Mouse (Mus musculus): Measurements from ENCODE around the gene Adm2. TPM values are rescaled to one million over a fixed set of nuclear protein-coding genes. Genes with fewer than 3 reads are reported as not detected.
A peak's percentile ranks its signal among the peaks of the same experiment; 100 is the strongest.

Gene Adm2
- polyA plus RNA-seq, 1 experiment, result not detected

DNA sequence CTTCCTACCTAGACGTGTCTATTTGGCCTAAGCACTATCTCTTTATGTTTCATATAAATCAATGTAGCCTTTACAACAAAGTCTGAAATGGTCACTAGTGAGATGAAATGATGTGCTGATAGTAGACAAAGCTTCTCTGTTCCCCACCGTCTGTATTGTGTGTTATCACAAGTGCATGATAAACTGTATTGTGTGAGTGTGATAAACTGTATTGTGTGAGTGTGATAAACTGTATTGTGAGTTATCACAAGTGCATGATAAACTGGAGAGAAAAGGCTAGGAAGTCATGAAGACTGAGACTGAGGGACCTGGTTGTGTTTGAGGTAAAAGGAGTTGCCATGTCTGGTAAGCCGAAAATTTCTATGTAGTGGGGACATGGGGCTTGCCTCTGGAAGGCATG is 36.3 kb downstream of the Adm2 start:
- H3K4me1 ChIP-seq (ENCODE audit: control insufficient read depth, insufficient read depth, insufficient read length, low read length), result peaks cover 11% of the 10 kb centered on the region
- no peak overlapping the region for H3K27ac ChIP-seq (replicated peaks; ENCODE audit: low read depth, low read length)
- no peak overlapping the region for H3K4me3 ChIP-seq (ENCODE audit: insufficient read depth, low read depth, low read length)

DNA sequence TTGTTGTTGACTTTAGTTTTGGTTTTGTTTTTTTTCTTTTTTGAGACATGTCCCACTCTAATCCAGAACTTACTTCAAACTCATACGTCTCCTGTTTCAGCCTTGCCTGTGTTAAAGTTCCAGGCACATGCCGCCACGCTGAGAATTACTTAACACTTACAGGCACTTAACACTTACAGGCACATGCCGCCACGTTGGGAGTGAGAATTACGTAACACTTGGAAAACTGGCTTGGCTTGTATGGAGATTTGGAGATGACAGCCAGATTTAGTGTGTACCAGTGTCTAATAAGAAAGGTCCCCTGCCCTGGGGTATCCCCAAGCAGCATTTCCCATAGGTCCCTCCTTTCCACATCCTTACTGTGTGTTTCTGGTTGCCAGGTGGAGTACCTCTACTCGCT is 40.5 kb downstream of the Adm2 start:
- Histone ChIP-seq H3K27ac (replicated peaks; ENCODE audit: low read depth, low read length) (no peak overlapping the region), H3K4me1 (ENCODE audit: control insufficient read depth, insufficient read depth, insufficient read length, low read length) (peaks cover 2% of the 10 kb centered on the region; the same call in 1 of the 2 replicates), H3K4me3 (ENCODE audit: insufficient read depth, low read depth, low read length) (no peak overlapping the region)

DNA sequence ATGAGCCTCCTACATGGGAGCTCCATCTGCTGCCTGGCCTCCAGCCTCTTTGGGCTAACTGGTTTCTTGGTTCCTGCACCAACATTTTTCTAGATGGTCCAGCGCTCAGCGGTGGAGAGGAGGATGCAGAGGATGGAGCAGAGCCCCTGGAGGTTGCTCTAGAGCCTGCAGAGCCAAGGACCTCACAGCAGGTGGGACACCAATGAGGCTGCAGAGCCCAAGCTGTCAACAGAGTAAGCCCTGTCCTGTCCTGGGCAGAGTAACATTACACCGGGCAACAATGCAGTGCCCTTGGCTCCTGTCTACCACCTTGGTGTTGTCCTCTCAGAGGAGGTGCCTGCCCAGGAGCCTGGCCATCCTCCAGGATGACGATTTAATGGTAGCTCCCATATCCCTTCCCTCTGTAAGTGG is 42.6 kb downstream of the Adm2 start:
- no peak overlapping the region for H3K4me3 ChIP-seq (ENCODE audit: insufficient read depth, low read depth, low read length)
- H3K27ac ChIP-seq (replicated peaks; ENCODE audit: low read depth, low read length), result no peak overlapping the region
- no peaks in the 10 kb centered on the region for H3K4me1 ChIP-seq (ENCODE audit: control insufficient read depth, insufficient read depth, insufficient read length, low read length)

DNA sequence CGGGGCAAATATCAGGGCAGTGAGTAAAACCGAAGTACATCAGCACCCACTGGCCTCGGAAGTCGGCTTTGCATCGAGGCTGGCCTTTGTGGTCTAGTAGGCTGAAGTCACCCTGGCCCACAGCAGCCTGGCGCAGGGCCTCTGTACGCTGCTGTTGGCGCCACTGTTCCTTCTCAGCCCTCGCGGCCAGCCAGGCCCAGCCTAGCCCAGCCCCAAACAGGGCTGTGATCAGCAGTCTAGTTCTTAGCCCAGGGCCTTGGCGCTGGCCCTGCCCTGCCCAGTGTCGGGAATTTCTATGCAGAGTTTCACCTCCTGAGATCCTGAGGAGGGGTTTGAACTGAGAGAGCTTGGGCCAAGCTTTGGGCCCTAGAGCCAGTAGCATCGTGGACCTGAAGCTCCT is 49.5 kb downstream of the Adm2 start:
- H3K4me3 ChIP-seq (ENCODE audit: insufficient read depth, low read depth, low read length), result no peak overlapping the region
- H3K27ac ChIP-seq (replicated peaks; ENCODE audit: low read depth, low read length), result no peak overlapping the region
- peaks cover 6% of the 10 kb centered on the region; the same call in 1 of the 2 replicates for H3K4me1 ChIP-seq (ENCODE audit: control insufficient read depth, insufficient read depth, insufficient read length, low read length)

DNA sequence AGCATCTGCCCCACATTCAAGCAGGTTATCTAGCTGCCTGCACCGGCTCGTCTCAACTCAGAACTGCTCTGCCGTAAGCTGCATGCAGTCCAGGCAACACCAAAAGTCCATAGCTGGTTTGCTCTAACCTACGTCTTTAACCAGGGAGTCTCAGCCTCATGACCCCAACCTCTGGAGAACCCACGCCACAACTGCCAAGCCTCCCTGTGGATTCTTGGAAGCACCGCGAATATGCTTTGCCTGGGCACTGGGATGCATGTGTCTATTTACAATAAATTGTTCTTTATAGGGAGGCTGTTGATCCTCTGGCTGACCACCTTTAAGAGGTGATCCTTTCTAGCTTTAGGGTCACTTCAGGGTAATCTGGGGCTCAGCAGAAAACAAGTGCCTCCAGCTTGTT is 50.0 kb downstream of the Adm2 start:
- Histone ChIP-seq H3K4me3 (ENCODE audit: insufficient read depth, low read depth, low read length) (peak overlapping the region; percentile 87), H3K27ac (replicated peaks; ENCODE audit: low read depth, low read length) (no peak overlapping the region; the same call in 1 of the 2 replicates)

DNA sequence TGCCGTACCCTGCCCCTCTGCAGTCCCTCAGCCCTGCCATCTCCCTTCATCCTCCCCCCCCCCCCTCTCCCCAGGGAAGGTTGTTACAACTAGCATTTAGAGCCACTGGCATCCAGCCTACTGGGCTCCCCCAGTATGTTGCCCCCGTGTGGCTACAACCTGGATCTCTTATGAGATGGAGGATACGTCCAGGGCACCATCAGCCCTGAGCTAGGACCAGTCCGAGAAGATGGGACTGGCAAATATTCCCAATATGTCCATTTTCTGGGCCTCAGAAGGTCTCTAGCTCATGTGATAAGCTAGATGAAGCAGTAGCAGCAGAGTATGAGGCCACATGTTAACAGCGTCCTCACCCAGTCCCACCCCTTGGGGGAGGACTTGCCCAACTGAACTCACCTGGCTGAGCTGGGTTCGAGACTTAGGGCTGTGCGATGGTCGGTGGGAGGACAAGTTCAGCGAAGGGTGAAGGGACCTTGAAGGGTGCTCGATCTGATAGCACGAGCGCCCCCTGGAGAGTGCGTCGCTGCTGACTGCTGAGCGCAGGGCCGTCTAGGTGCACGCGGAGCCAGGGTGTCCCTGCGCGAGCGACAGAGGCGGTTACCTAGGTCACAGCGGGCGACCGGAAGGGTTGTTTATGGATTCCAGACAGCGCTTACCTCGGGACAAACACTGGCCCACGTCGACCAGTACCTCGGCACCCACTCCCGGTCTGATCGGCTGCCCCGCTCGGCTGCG is 50.7 kb downstream of the Adm2 start:
- peak overlapping the region; percentile 87 for H3K4me3 ChIP-seq (ENCODE audit: insufficient read depth, low read depth, low read length)
- H3K4me1 ChIP-seq (ENCODE audit: control insufficient read depth, insufficient read depth, insufficient read length, low read length), result peaks cover 6% of the 10 kb centered on the region; the same call in 1 of the 2 replicates
- peak overlapping the region; percentile 94 for H3K27ac ChIP-seq (replicated peaks; ENCODE audit: low read depth, low read length)

More for the DNA sequence above, 50.0 kb downstream of the Adm2 start:
- peaks cover 6% of the 10 kb centered on the region; the same call in 1 of the 2 replicates for H3K4me1 ChIP-seq (ENCODE audit: control insufficient read depth, insufficient read depth, insufficient read length, low read length)

DNA sequence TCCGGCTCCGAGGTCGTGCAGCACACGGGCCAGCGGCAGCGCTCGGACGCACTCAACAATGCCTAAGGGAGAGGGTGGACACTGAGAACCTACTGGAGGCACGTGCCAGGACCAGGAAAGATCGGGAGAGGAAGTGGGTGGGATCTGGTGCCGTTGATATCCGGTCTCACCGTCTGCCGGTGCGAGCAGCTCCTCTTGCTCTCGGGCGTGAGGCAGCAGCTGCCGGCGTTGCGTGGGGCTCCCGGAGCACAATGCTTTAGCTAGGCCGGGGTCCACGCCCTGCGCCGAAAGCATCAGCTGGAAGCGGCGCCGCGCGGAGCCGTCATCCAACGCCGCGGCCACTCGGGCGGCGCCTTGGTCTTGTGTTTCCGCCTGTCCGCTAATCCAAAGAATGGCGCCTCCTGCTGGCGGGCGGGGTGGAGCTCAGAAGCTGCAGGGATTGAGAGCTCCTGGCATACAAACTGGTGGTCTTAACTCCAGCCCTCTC is 51.3 kb downstream of the Adm2 start, which contains the start of gene Sco2:
Sco2 (minus strand) TSS at position 85 of the 487 bp plus-strand sequence.
- peak within 1 kb of the TSS; percentile 94 for H3K27ac ChIP-seq (replicated peaks; ENCODE audit: low read depth, low read length)
- peak within 1 kb of the TSS; percentile 87 for H3K4me3 ChIP-seq (ENCODE audit: insufficient read depth, low read depth, low read length)
- peaks cover 6% of the 10 kb centered on the region; the same call in 1 of the 2 replicates for H3K4me1 ChIP-seq (ENCODE audit: control insufficient read depth, insufficient read depth, insufficient read length, low read length)

Other genes with a start within 250 kb of the Adm2 start
- gene Trabd, start 247.6 kb upstream of the Adm2 start, polyA plus RNA-seq (2012; ENCODE audit: insufficient read depth, insufficient read length, missing spikeins), result 20.4 and 23.3 TPM in 2 replicates
- gene Selenoo, start 233.6 kb upstream of the Adm2 start, polyA plus RNA-seq (2012; ENCODE audit: insufficient read depth, insufficient read length, missing spikeins), result 26.1 and 34.7 TPM in 2 replicates
- gene Tubgcp6, start 199.6 kb upstream of the Adm2 start, polyA plus RNA-seq (2012; ENCODE audit: insufficient read depth, insufficient read length, missing spikeins), result 3.9 and 6.1 TPM in 2 replicates
- 4.6 and 6.8 TPM in 2 replicates for gene Hdac10, start 194.0 kb upstream of the Adm2 start, polyA plus RNA-seq (2012; ENCODE audit: insufficient read depth, insufficient read length, missing spikeins)
- 6.6 and 7.5 TPM in 2 replicates for gene Mapk12, start 182.0 kb upstream of the Adm2 start, polyA plus RNA-seq (2012; ENCODE audit: insufficient read depth, insufficient read length, missing spikeins)
- 1.1 and 2.5 TPM in 2 replicates for gene Mapk11, start 173.1 kb upstream of the Adm2 start, polyA plus RNA-seq (2012; ENCODE audit: insufficient read depth, insufficient read length, missing spikeins)
- 5.4 and 7.5 TPM in 2 replicates for gene Plxnb2, start 141.9 kb upstream of the Adm2 start, polyA plus RNA-seq (2012; ENCODE audit: insufficient read depth, insufficient read length, missing spikeins)
- 1.8 and 2.2 TPM in 2 replicates for gene Dennd6b, start 126.2 kb upstream of the Adm2 start, polyA plus RNA-seq (2012; ENCODE audit: insufficient read depth, insufficient read length, missing spikeins)
- gene Ppp6r2, start 111.2 kb upstream of the Adm2 start, polyA plus RNA-seq (2012; ENCODE audit: insufficient read depth, insufficient read length, missing spikeins), result 23.0 and 25.7 TPM in 2 replicates
- 23.6 and 24.4 TPM in 2 replicates for gene Sbf1, start 7.4 kb upstream of the Adm2 start, polyA plus RNA-seq (2012; ENCODE audit: insufficient read depth, insufficient read length, missing spikeins)
- gene Miox, start 11.7 kb downstream of the Adm2 start, polyA plus RNA-seq (2012; ENCODE audit: insufficient read depth, insufficient read length, missing spikeins), result not detected in 2 replicates
- 10.6 and 12.7 TPM in 2 replicates for gene Lmf2, start 32.9 kb downstream of the Adm2 start, polyA plus RNA-seq (2012; ENCODE audit: insufficient read depth, insufficient read length, missing spikeins)
- gene Ncaph2, start 33.0 kb downstream of the Adm2 start, polyA plus RNA-seq (2012; ENCODE audit: insufficient read depth, insufficient read length, missing spikeins), result 59.3 and 60.2 TPM in 2 replicates
- gene Sco2, start 51.1 kb downstream of the Adm2 start, polyA plus RNA-seq (2012; ENCODE audit: insufficient read depth, insufficient read length, missing spikeins), result 22.7 and 24.0 TPM in 2 replicates
- 0.55 TPM in 1 of 2 replicates, not detected in the other for gene Tymp, start 54.3 kb downstream of the Adm2 start, polyA plus RNA-seq (2012; ENCODE audit: insufficient read depth, insufficient read length, missing spikeins)
- gene Odf3b, start 56.6 kb downstream of the Adm2 start, polyA plus RNA-seq (2012; ENCODE audit: insufficient read depth, insufficient read length, missing spikeins), result not detected in 2 replicates
- not detected in 2 replicates for gene Klhdc7b, start 62.2 kb downstream of the Adm2 start, polyA plus RNA-seq (2012; ENCODE audit: insufficient read depth, insufficient read length, missing spikeins)
- gene Syce3, start 87.8 kb downstream of the Adm2 start, polyA plus RNA-seq (2012; ENCODE audit: insufficient read depth, insufficient read length, missing spikeins), result not detected in 2 replicates
- 440 and 455 TPM in 2 replicates for gene Cpt1b, start 103.1 kb downstream of the Adm2 start, polyA plus RNA-seq (2012; ENCODE audit: insufficient read depth, insufficient read length, missing spikeins)
- gene C730034F03Rik, start 106.9 kb downstream of the Adm2 start, polyA plus RNA-seq (2012; ENCODE audit: insufficient read depth, insufficient read length, missing spikeins), result 1.1 and 2.4 TPM in 2 replicates
- 2.1 and 11.4 TPM in 2 replicates for gene Gm44502, start 107.0 kb downstream of the Adm2 start, polyA plus RNA-seq (2012; ENCODE audit: insufficient read depth, insufficient read length, missing spikeins)
- gene Chkb, start 107.2 kb downstream of the Adm2 start, polyA plus RNA-seq (2012; ENCODE audit: insufficient read depth, insufficient read length, missing spikeins), result 151 and 203 TPM in 2 replicates
- gene Mapk8ip2, start 131.2 kb downstream of the Adm2 start, polyA plus RNA-seq (2012; ENCODE audit: insufficient read depth, insufficient read length, missing spikeins), result not detected in 2 replicates
- gene Arsa, start 154.7 kb downstream of the Adm2 start, polyA plus RNA-seq (2012; ENCODE audit: insufficient read depth, insufficient read length, missing spikeins), result 17.2 and 24.2 TPM in 2 replicates
- gene Shank3, start 176.9 kb downstream of the Adm2 start, polyA plus RNA-seq (2012; ENCODE audit: insufficient read depth, insufficient read length, missing spikeins), result 6.8 and 15.5 TPM in 2 replicates
- not detected in 2 replicates for gene Acr, start 245.6 kb downstream of the Adm2 start, polyA plus RNA-seq (2012; ENCODE audit: insufficient read depth, insufficient read length, missing spikeins)